Mouse (Mus musculus): ENCODE data around the gene Ankrd12. TPM values are rescaled to one million over a fixed set of nuclear protein-coding genes. Genes with fewer than 3 reads are reported as not detected.
"Not testable (repeated sequence)": the region's sequence is repeated elsewhere in the genome, so short reads cannot be mapped to it uniquely, and the experiment has no call there.

The Ankrd12 gene
- total RNA-seq, 2 experiments from 2014 or later, result 107 to 113 TPM

DNA sequence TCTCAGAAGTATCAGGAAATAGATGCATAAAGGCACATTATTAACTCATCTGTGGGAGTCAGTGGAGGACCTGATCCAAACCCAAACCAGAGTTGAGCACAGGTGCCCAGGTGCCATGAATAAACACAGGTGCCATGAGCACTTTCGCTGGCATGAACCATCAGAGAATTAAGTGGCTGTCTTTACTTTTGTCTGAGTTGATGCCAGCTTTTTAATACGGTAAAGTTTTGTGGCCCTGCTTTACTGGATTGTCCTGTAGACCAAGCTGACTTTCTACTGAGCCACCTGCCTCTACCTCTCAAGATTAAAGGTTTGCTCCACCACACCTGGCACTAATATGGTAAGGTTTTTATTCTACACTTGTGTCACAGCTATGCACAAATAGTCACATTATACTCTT, 15.2 kb upstream of the Ankrd12 start:
- no peak for DNase-seq (ENCODE audit: low spot score in 2 of 2)
- intact Hi-C loops (cut with DNase I), result no loop called here

DNA sequence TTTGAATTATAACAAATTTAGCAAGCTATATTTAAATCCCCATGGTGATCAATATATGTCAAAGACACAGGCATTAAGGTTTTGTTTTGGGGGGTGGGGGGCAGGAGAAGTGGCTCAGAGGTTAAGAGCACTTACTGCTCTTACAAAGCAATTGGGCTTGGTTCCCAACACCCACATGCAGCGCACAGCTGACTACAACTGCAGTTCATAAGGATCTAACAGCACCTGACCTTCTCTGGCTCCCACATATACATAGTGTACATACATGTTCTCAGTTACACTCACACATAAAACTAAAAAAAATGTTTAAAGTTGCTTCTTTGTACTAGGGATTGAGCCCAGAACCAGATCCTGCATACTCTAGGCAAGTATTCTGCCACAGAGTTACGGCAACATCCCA, 14.5 kb upstream of the Ankrd12 start:
- DNase-seq (ENCODE audit: low spot score in 2 of 2), result no peak
- intact Hi-C loops (cut with DNase I), result no loop called here

DNA sequence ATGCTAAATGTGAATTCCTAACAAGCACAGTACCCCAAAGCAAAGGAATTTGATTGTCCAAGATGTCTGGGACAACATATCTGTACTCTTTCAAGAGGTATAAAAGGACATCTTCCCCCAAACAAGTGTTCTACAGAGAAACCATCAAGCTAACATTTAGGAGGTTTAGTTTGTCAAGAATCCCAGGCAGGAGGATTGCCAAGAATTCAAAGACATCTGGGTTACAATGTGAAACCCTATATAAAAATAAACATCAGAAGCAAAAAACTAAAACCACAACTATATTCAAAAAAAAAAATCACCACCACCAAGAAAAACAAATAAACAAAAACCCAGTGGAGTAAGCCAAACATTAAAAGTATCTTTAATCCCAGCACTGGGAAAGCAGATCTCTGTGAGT, 13.4 kb upstream of the Ankrd12 start:
- intact Hi-C loops (cut with DNase I), result no loop called here
- no peak for DNase-seq (ENCODE audit: low spot score in 2 of 2)

DNA sequence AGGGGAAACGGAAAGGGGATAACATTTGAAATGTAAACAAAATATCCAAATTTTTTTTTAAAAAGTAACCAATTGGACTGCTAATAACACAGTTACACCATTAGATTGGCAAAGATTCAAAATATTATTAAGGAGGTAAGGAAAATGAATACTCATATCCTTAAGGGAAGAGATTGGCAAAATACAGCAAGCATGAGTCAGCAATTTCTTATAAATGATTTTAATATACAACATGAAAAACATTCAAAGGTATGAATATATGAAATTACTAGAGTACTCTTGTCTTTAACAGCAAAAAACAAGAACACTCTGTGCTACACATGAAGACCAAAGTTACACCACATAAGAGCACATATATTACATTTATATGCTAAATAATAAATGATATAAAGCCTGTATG, 8.1 kb upstream of the Ankrd12 start:
- intact Hi-C loops (cut with DNase I), result no loop called here

DNA sequence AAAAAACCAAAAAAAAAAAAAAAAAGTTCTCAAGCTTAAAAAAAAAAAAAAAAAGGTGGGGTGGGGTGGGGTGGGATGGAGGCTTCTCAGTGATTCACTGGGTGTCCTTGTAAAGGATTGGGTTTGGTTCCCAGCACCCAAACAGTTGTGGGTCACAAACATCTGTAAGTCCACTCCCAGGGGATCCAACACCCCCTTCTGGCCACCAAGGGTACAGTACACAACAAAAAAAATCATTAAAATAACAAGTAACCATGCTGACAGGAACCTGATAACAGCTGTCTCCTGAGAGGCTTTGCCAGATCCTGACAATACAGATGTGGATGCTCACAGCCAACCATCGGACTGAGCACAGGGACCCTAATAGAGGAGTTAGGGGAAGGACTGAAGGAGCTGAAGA, 7.6 kb upstream of the Ankrd12 start:
- DNase-seq (ENCODE audit: low spot score in 2 of 2), result no peak

More for the DNA sequence above, 8.1 kb upstream of the Ankrd12 start:
- no peak for DNase-seq (ENCODE audit: low spot score in 2 of 2)

DNA sequence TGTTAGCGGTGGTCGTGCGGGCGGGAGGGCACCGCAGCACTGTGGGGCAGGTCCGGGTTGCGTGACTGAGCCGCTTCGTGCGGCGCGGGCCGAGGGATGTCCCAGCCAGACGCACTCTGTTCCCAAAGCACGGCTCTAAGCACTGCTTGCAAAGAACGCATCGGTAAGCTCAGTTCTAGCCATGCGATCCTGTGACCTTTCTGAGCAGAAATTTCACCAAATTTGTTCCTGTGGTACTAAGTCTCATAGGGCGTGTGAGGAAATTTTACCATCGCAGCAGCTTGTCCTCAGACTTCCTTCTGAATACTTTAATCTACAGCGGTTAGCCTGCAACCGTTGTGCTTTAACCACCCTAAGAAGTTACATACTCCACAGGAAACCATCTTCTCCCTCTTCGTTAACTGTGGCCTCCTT, 555 bp upstream of the Ankrd12 start:
- DNase-seq (ENCODE audit: low spot score in 2 of 2), result no peak
- intact Hi-C loops (cut with DNase I), result loop anchor here (10.0 kb wide), 1 partner anchor 213 kb away; no protein-coding TSS in a partner anchor

More for the DNA sequence above, 7.6 kb upstream of the Ankrd12 start:
- intact Hi-C loops (cut with DNase I), result no loop called here

DNA sequence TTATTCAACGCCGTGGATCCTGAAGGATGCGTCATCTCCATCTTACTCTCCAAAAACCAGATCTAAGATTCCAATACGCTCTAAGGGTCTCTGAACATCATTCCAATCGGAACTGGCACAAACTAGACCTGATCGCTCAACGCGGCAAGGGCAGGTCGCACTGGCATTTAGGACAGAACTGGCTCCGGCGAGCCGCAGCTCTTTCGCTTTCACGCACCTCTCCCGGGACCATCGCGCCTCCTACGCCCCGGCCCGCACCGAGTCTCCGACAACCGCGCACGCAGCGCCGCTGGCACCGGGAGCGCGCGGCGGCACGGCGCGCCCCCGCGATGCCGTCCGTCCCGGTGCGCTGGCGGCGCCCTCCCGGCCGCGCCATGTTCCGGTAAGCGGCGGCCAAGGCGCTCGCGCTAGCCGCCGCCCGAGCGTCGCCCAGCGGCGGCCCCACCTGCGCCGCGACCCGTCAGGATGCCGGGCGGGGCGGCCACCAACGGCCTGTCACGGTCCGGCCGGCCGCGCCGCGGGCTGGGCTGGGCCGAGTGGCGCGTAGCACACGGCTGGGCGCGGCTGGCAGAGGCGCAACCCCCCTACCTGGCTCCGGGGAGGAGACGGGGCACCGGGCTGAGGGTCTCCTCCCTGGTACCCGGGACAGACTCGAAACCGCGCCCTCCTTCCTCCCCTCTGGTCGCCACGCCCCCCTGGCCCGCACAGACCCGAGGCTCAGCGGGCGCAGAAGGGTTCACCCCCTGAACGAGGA, 538 bp downstream of the Ankrd12 start:
- intact Hi-C loops (cut with DNase I), result loop anchor here (10.0 kb wide), 1 partner anchor 212 kb away; no protein-coding TSS in a partner anchor
- DNase-seq (ENCODE audit: low spot score in 2 of 2), result peak; percentile 30 to 53

DNA sequence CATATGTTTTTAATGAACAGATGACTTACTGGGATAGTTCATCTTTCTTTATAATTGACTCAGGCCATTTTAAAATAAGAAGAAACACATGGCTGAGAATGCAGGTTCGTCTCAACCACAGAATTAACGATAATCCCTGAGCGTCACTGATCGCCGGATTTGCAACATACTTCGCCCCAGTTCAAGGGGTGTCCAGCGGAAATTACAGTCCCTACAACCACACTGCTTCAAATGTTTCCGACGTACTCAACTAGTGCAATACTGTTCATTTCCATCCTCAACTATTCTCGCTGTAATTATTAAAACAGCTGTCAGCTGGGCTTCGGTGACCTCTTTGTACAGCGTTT, 1.1 kb downstream of the Ankrd12 start:
- DNase-seq (ENCODE audit: low spot score in 2 of 2), result no peak
- intact Hi-C loops (cut with DNase I), result loop anchor here (10.0 kb wide), 1 partner anchor 211 kb away; no protein-coding TSS in a partner anchor

DNA sequence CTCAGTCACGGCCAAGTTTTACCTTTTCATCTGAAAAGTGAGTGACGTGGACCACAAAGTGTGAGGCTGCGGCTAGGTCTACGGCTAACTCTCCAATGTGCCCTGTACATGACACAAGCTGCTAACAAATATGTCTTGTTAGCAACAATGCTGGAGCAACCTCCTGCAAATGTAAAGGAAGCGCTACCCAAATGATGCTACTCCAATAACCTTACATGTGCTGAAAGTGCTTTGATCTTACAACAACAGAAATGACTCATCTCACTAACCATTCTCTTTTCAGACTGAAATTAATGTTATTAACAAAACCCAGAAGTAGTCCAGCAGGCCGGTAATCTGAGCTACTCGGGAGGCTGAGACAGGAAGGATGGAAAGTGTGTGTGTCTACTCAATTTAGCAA, 2.9 kb downstream of the Ankrd12 start:
- no peak for DNase-seq (ENCODE audit: low spot score in 2 of 2)
- intact Hi-C loops (cut with DNase I), result loop anchor here (10.0 kb wide), 1 partner anchor 209 kb away; no protein-coding TSS in a partner anchor

DNA sequence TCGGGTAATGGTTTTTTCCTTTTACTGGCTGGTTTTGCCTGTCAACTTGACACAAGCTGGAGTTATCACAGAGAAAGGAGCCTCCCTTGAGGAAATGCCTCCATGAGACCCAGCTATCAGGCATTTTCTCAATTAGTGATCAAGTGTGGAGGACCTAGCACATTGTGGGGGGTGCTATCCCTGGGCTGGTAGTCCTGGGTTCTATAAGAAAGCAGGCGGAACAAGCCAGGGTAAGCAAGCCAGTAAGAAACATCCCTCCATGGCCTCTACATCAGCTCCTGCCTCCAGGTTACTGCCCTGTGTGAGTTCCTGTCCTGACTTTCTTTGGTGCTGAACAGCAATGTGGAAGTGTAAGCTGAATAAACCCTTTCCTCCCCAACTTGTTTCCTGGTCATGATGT, 7.9 kb downstream of the Ankrd12 start:
- intact Hi-C loops (cut with DNase I), result not testable (repeated sequence)

DNA sequence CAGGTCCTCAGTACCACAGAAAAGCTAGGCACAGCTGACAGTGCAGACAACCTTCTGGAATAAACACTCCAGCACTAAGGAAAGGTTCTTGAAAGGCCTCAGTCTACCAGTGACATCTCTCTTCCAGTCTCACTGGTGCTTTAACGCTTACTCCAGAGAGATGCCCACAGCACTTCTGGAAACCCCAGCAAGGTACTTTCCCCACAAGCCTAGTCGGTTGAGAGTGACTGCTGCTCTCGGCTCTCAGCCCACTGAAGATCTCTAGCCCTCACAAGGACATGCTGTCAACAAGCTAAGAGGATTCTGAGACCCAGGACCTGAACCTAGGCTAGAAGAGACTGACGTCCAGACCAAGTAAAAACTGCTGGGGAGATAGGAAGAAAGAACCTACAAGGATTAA, 11.8 kb downstream of the Ankrd12 start:
- DNase-seq (ENCODE audit: low spot score in 2 of 2), result no peak
- intact Hi-C loops (cut with DNase I), result no loop called here

More for the DNA sequence above, 7.9 kb downstream of the Ankrd12 start:
- DNase-seq (ENCODE audit: low spot score in 2 of 2), result not testable (repeated sequence)

DNA sequence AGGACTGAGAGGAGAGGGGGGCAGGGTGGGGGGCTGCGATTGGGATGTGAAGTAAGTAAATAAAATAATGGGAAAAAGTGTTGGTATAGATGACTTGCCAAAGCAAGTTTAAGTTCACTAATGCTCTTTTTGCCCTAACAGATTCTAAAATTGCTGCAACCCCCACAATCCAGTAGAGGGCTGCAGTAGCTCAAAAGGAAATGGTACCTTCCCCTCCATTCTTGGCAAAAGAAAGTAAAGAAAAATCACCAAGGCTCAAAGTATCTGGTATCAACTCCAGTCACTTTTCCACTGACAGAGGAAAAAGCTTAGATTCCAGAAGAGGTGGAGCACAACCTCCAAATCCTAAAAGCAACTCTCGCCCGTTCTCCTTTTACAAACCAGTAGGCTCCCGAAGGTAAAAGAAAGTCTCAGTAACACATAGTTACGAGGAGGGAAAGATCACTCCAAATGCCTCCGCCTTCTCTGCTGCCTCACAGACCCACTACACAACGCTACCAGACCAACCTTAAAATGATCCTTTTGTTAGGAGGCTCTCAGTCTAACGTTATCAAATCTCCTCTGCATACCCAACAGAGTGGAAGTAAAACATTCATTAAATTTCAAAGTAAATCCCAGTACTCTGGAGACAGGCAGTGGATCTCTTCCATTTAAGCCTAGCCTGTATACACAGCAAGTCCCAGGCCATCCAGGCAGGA, 15.5 kb downstream of the Ankrd12 start:
- intact Hi-C loops (cut with DNase I), result no loop called here
- no peak for DNase-seq (ENCODE audit: low spot score in 2 of 2)

DNA sequence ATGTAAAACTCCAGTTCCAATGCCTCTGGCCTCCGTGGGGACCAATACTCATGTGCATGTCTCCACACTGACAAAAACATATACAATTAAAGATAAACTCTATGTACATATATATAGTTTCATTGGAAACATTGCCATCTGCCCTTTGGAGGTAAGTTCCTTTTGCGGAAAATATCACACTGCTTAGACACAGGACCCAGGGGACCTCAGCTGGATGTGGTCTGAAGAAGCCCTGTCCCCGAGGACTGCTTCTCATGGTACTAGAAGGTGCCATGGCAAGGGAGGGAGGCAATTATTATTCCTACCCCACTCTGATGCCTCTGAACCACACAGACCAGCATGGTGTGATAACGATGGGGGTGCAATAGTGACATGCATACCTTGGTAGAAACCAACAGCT, 18.7 kb downstream of the Ankrd12 start:
- intact Hi-C loops (cut with DNase I), result no loop called here
- no peak for DNase-seq (ENCODE audit: low spot score in 2 of 2)

DNA sequence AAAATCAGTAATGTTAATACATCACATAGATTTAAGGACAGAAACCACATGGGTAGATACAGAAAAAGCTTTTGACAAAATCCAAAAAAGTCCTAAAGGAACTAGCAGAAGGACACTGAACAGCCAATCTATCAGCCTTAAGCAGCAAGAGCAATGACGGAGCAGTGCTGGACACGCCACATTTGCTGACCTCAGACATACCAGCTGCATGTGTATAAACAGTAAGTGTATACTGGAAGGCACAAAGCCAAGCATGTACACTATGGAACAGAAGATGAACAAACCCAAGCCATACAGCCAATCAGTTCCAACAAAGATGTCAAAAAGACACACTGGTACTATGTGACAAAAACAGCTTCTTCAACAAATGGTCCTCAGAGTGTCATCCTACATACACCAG, 19.7 kb downstream of the Ankrd12 start:
- DNase-seq (ENCODE audit: low spot score in 2 of 2), result no peak
- intact Hi-C loops (cut with DNase I), result no loop called here

DNA sequence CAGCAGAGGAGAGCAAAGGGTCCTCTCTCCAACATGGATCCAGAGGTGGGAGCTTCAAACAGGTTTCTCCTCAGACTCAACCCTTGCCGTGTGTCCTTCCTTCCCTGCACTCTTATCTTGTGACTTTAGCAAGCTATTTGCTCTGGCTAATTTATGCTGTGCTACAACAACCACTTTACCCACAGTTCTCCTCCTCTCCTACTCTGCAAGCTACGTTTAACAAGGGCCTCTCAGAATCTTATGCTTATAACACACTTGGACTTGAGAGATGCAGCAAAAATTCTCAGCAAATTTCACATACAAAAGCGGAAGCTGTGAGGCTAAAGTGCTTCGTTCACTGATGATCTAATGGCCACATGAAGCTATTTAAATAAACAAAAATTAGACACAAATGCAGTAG, 23.5 kb downstream of the Ankrd12 start:
- DNase-seq (ENCODE audit: low spot score in 2 of 2), result no peak
- intact Hi-C loops (cut with DNase I), result no loop called here

DNA sequence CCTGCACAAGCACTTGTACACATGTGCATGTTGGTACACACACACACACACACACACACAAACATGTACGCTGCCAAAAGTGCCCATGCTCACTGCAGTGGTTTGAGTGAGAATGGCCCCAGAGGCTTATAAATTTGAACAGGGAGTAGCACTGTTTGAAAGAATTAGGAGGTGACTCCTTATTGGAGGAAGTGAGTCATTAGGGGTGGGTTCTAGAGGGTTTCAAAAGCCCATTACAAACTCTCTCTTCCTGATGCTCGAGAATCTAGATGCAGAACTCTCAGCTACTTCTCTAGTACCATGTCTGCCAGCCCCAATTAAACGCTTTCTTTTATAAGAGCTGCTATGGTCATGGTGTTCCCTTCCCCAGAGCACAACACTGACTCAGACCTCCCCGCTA, 28.1 kb downstream of the Ankrd12 start:
- DNase-seq (ENCODE audit: low spot score in 2 of 2), result no peak
- intact Hi-C loops (cut with DNase I), result no loop called here

DNA sequence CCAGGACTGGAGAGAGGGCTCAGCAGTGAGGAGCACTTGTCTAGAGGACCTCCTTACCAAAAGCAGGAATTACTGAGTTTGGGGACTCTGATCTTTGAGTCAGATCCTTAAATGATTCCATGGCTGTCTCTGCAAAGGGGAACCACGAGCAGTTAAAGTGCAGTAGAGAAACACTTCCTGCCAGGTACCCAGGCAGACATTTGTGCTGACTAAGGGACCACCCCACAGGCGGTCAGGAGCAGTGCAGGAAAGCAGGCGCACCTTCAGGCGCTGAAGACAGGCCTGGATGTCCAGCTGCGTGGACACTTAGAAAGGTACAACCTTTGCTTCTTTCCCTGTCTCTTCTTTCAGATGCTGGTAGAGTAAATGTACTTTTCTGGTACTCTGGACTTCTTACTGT, 28.7 kb downstream of the Ankrd12 start:
- intact Hi-C loops (cut with DNase I), result no loop called here
- no peak for DNase-seq (ENCODE audit: low spot score in 2 of 2)

DNA sequence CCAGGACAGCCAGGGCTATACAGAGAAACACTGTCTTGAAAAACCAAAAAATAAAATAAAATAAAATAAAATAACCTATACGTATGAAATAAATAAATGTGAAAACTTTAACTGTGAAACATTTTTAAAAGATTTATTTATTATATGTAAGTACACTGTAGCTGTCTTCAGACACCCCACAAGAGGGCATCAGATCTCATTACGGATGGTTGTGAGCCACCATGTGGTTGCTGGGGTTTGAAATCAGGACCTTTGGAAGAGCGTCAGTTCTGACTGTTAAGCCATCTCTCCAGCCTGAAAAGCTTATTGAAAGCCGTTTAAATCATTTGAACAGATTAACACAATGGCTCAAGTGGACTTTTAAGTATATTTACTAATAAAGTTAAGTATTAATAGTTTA, 33.2 kb downstream of the Ankrd12 start:
- DNase-seq (ENCODE audit: low spot score in 2 of 2); intact Hi-C loops (cut with DNase I): not testable (repeated sequence)

DNA sequence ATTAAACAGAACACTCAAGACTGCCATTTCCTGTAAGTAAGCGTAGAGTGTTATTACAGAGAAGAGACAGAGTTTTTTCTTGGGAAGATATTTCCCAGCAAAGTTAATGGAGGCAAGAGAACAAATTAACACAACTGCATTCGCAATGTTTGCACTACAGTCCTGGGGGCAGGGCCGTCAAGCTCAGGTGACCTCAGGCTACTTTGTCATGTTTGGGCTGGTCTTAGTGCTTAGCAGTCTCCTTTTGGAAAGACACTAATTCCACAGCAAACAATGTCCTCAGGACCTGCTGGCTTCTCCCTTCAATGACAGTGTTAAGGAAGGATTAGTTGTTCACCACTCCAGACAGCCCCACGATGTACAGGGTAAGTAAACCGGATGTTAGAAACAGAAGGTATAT, 35.9 kb downstream of the Ankrd12 start:
- intact Hi-C loops (cut with DNase I), result no loop called here

DNA sequence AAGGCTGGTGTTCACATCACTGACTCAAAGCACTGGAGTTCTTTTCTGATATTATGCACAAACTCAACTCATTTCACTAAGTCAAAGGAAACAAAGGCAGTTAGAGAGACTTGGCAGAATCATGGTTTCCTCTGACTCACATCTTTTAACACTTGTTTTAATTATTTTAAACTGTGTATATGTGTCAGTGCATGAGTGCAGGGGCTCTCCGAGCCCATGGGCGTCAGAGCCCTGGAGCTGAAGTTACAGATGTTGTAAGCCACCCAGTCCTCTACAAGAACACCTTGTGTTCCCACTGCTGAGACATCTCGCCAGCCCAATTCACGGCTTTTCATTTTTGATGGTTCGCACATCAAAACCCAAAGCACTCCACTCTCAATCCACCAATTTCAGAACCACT, 43.6 kb downstream of the Ankrd12 start:
- intact Hi-C loops (cut with DNase I), result no loop called here
- no peak for DNase-seq (ENCODE audit: low spot score in 2 of 2)

More for the DNA sequence above, 35.9 kb downstream of the Ankrd12 start:
- no peak for DNase-seq (ENCODE audit: low spot score in 2 of 2)

DNA sequence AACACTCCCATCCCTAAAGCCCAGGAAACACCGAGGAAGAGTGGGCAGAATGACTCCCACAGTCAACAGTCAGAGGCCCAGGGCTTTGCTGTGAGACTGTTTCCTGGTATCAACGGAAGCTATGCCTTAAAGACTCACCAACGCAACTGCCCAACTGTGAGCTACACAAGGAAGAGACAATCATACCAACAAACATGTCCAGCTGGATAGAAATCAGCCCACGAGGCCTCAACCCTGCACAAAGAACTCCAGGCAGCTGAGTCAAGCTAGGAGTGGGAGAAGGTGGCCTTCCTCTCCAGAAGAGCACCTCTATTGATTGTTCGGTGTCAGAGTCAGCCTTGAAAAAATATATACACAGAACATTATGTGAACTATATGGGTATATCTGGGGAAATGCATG, 44.9 kb downstream of the Ankrd12 start:
- DNase-seq (ENCODE audit: low spot score in 2 of 2), result no peak
- intact Hi-C loops (cut with DNase I), result no loop called here
